Mouse (Mus musculus) cerebellum, postnatal 25 days (tissue): ENCODE results near the gene Depdc7.

Experiments
- DNase-seq, 2 experiments: peaks; one replicate each; pipeline ENCODE4 v3.0.0; 2021; ENCODE audit warnings: mixed read lengths in 2 of 2

Gene Depdc7

DNA sequence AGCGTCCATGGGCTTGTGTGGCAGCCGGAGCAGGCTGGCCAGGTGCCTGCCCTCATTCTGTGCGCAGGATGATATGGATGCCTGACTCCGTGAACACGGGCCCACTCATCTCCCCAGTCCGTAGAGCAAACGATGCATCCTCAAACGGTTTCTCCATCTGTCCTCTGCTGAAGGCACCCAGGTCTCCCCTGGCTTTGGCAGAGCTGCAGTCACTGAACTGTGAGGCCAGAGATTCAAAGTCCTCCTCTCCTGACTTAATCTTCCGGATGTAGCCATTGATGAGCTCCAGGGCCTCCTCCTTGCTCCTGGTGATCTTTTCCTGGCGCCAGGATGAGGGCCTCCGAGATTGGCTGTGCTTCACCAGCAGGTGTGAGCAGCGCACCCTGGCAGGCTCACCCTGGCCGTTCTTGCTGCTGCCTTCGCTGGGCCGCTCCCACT, 28.4 kb downstream of the Depdc7 start:
- DNase-seq, result peak; percentile 76

DNA sequence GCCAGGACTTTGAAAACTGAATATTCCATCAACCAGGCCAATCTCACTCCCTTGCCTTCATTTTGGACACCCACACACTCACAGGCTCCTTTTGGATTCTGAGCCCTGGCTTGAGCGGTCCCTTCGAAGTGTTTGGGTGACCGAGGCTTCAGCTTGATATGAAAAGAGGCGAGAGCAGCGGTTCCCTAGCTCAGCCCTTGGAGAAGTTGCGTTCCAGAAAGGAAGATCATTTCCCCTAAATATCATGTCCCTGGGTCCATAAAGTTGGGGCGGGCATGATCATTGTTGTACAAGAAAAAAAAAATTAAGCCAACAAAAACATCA, 30.2 kb downstream of the Depdc7 start:
- DNase-seq, result no peak

DNA sequence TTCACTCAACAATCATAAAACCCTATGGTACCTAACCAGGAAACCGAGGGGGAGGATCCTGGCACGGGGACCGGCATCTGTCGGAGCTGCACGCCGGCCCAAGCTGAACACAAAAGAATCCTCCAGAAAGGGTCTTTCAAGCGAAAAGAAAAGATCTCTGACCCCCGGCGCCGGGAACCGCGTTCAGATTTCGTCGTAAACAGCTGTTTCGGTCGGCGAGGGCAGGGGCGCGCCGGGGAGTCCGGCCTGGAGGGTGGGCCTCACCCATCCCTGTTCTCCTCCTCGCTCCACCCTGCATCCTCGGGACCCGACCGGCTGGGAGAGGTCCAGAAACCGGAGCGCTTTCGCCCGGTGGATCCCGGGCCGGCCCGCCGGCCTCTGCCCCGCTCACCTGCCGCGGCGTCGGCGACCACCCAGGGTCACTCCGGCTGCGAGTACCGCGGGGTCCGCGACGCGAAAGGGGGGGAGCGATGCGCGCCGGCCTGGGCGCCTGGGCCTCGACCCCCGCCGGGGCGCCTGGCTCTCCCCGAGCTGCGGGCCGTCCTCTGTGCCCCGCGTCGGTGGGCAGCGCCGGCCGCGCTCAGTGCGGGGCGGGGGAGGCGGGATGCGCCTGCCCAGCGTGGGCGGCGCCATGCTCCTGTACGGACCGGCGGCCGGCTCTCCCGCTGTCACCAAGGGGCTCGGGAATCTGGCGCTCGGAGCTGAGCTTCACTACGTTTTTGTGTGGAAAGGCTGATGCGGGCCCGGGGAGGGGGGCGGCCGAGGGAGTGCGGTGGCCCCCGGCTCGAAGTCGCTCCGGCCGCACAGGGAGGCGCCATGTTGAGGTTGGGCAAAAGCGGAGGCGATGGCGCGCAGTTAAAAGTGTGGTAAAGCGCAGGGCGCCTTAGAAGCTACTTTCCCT, 30.8 kb downstream of the Depdc7 start, which contains the start of gene Tcp11l1:
TSS of gene Tcp11l1 (minus strand) at position 585 of the 901 bp plus-strand sequence.
- peak; percentile 85 for DNase-seq

DNA sequence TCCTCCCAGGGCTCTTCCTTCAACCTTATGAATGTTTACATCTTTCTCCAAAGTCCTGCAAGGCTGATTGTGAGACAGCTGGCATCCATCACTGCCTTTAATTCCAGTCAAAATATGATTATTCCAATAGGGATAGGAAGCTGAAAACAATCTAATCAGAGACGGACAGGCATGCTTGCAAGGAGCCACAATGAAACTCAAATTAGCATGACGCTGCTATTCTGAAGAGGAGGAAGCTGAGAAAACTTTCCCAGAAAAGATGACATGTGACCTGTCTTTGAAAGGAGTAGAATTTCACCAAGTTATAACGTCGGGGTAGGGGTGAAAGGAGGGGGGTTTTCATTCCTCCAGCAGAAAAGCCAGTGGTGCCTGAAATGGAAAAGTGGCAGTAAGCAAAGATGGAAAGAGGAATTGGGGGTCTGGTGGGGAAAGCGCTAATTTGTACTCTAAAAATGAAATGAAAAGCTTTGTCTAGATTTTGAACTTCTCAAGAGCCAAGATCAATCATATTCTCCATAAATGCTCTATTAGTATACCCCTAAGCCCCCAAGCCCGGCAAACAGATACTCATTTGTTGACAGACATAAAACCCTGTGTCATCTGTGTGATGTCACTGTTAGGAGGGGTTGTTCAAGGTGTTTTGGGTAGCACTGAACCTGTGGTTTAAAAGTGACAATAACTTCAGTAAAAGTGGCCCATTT, 31.9 kb downstream of the Depdc7 start:
- no peak for DNase-seq

DNA sequence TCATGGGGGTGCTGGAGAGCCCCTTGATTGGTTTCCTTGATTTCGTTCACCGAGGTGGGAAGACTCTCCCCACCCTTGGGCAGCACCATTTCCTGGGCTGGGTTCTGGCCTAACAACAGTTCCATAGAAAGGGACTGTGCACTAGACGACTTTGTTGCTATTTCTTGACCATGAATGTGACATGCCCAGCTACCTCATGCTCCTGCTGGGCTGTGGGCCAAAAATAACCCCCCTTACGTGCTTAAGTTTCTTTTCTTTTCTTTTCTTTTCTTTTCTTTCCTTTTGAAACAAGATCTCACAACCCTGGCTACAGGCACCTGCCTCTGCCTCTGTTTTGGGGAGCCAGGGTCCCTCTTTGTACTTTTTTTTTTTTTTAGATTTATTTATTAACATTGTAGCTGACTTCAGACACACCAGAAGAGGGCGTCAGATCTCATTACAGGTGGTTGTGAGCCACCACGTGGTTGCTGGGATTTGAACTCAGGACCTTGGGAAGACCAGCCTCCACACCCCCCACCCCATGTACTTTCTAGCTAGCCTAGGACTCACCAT, 32.8 kb downstream of the Depdc7 start:
- no peak for DNase-seq

DNA sequence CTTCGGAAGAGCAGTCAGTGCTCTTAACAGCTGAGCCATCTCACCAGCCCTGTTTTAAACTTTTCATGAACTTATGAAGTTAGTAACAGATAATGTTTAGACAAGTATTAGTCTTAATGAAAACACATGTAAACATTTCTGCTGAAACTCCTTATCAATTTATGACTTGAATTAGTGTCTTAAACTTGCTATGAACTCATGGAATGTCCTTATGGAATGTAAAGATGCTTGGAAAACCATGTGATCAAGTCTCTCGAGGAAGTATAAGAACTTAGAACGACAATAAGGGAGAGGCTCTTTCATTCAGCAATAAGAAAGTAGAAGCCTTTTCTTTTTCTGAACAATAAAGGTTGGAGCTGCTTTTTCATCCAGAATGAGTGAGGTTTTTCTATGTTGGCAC, 38.3 kb downstream of the Depdc7 start:
- DNase-seq, result no peak

DNA sequence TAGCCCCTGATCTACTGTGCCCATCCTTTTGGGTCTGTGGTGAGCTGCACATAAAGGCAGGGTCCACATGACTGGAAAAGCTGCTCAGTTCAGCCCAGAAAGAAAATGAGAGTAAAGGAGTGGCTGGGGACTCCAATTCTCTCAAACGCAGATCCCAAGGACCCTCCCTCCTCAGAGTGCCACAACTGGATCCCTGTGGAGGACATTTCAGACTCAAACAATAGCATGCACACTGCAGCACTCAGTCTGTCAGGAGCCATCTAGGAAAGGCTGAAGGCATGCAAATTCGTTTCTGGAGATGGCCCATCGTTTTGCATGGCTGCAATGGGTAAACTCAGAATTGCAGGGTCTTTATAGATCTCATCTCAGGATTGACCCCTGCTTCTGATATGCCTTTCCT, 39.5 kb downstream of the Depdc7 start:
- DNase-seq, result no peak

DNA sequence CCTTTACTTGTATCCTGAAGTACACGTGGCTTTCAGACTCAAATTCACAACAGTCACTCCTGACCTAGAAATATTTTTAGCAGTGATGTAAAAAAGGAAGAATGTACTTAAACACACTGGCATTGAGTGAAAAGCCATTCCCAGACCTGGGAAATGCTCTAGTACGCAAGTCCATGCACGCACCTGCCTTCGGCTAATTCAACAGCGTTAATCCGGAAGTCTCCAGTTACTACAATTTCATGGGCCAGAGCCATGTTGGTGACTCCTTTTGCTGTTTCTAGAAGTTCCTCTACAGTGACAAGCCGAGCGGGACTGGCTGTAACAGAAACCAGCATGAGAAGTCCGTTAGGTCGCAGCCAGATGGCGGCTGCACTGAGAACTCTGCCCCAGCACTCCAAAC, 43.0 kb downstream of the Depdc7 start:
- no peak for DNase-seq

DNA sequence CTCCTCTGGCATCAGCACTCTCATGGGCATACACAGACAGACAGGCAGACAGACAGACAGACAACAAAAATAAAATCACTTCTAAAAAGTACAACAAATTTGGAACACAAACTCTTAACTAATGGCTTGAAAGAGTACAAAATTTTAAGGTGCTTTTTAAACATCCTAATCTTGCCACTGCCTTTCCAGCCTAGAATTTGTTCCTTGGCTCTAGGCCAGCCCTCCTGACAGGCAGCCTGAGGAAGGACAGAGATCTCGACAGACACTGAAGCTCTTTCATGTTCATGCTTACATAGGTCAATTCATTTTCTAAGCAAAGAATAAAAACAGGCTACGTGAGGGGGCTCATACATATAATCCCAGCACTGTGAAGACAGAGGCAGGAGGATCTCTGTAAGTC, 50.1 kb downstream of the Depdc7 start:
- DNase-seq, result peak in 1 of 2 experiments; percentile 44

DNA sequence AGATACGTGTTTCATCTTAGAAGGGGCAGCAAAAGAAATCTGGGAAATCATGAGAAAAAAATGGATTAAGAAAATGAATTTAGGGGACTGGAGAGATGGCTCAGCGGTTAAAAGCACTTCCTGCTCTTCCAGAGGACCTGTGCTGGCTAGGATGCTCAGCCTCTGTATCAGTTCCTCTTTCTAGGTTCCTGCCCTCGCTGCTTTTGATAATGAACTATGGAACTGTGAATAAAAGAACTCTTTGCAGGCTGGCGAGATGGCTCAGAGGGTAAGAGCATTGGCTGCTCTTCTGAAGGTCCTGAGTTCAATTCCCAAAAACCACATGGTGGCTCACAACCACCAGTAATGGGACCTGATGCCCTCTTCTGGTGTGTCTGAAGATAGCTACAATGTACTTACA, 52.0 kb downstream of the Depdc7 start:
- DNase-seq, result no peak

DNA sequence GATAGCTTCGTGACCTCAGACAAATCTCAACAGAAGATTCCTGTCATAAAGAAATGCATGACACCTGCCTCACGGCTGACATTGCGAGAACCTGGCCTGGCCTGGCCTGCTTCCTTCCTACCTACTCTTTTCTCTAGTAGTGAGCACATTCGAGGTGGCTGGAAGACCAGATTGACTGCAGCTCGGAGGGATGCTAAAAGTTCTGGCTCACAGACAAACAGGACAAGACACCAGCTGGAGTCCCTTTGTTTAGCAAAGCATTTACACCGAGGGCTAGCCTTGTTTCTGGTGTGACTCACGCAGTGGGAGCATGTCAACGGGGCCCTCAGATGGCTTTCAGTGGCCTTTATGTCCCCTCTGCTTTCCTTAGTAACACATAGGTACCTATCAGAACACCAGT, 54.0 kb downstream of the Depdc7 start:
- DNase-seq, result peak; percentile 47 to 61

DNA sequence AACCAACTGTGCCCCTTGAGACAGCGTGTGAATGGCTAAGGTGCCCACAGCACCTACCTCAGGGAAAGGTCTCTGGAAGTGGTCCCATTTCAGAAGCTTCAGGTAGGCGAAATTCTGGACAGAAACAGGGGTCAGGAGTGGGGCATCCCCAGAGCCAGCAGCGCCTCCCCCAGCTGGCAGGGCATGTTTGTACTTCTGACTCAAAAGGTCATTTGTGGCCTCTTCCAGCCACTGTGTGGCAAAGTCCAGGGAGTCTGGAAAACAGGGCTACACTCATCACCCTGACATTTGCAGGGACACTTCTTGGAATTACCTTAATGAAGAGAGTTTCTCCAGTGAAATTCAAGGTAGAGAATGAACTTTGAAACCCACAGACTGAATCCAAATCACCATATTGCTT, 54.4 kb downstream of the Depdc7 start:
- no peak for DNase-seq

DNA sequence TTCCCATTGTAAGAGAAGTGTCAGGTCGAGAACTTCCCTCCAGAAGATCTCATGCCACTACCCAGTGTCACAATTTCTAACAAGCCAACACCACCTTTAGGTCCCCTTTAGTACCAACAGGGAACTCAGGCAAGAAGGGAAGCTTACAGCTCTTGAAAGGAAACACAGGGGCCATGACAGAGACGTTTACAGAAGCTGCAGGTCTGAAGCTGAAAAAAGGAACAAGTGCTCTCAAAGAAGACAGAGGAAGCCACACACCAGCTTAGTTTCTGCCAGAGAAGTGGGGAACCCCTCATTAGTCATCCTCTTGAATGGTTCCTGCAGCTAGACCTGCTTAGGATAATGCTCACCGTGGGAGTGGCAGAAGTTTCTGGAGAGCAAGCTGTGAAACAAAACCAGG, 55.4 kb downstream of the Depdc7 start:
- no peak for DNase-seq

DNA sequence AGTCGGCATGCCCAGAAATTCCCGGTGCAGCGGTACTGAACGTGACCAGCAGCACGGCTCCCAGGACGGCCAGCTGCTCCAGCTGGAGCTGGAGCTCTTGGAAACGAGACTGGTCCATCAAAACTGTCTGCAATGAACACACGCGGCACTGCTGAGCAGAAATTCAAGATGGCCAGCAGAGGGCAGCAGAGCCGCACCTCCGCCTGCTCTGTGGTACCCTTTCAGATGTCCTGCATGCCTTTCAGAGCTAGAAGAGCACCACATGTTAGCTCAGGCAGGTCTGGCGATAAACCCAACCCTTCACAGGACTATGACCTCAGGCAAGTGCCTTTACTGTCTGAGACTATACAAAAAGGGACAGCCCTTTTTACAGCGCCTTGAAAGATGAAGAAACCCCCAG, 57.3 kb downstream of the Depdc7 start:
- peak; percentile 86 to 89 for DNase-seq

DNA sequence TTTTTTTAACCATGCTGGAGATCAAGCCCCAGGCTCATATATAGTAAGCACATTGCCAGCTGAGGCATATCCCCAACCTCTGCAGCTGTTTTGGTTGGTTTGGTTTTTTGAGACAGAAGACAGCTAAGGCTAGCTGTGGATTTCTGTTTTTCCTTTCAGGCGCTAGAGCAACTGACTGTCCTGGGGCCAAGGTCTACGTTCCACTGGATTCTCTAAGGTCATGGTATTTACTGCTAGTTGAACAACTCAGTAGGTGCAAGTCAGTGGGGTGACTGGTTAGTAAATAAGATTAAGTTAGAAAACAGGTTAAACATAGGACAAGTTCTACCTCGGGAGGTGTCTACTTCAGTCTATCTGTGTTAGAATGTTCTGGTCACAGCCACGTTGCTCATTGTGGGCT, 57.9 kb downstream of the Depdc7 start:
- DNase-seq, result no peak

DNA sequence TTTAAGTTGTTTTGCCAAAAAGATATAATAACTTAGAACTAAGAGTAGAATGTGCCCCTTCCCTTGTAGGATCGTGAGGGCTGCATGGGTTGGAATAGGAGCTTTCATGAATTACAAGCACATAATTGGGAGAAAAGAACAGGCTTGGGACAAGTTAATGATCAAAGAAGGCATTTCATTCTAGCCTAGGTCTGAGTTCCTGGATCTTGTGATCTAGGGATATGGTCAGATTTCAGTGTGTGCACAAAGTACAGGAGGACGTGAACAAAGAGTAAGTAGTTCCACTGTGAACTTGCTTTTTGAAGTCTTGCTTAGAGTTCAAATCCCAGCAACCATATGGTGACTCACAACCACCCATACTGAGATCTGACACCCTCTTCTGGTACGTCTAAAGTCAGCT, 65.4 kb downstream of the Depdc7 start:
- no peak for DNase-seq
